Mouse (Mus musculus): Measurements from ENCODE around the gene Dda1. TPM values are rescaled to one million over a fixed set of nuclear protein-coding genes. Genes with fewer than 3 reads are reported as not detected.

The Dda1 gene
- polyA plus RNA-seq, 1 experiment from 2014 or later: 152 TPM

DNA sequence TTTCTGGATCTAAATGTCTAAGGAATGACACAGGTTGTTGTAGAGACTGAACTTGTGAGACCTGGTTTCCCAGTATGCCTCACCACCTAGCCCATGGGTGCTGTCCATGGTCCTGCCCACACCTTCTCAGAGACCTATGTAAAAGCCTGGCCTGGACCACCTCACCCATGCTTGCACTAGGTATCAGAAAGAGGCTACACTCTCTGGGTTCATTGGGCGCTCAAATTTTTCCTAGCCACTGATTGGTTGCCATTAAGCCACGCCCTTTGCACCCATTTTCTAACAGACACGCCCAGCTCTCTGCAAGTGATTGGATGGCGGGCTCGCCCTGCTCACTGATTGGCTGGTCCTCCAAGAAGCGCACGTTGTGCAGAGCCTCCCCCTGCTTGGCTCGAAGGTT is 14.9 kb downstream of the Dda1 start:
- H3K27me3 ChIP-seq: peaks cover 18% of the 10 kb centered on the region
- H3K36me3 ChIP-seq: peaks cover 54% of the 10 kb centered on the region
- WGBS: 46% methylated on average over 8 of the region's 8 CpGs
- no peak overlapping the region for H3K4me3 ChIP-seq
- no peak overlapping the region for H3K9ac ChIP-seq (replicated peaks)
- no peaks in the 10 kb centered on the region for H3K9me3 ChIP-seq
- ATAC-seq (ENCODE audit: low FRiP score, low read depth): no peak
- no peak overlapping the region for H3K27ac ChIP-seq (replicated peaks)
- H3K4me2 ChIP-seq (replicated peaks): peak overlapping the region; percentile 63; the same call in 1 of the 2 replicates
- peaks cover 24% of the 10 kb centered on the region for H3K4me1 ChIP-seq

- peaks cover 14% of the 10 kb centered on the region; the same call in 1 of the 2 replicates for H3K27me3 ChIP-seq
- H3K9ac ChIP-seq (replicated peaks): peak overlapping the region; percentile 98; the same call in 1 of the 2 replicates
- peak overlapping the region; percentile 92 for H3K4me3 ChIP-seq
- peaks cover 32% of the 10 kb centered on the region for H3K4me1 ChIP-seq
- no peak for ATAC-seq (ENCODE audit: low FRiP score, low read depth)
- no peak overlapping the region for H3K27ac ChIP-seq (replicated peaks)
- peaks cover 46% of the 10 kb centered on the region for H3K36me3 ChIP-seq
- H3K4me2 ChIP-seq (replicated peaks): peak overlapping the region; percentile 63
- WGBS: 94% methylated on average over 19 of the region's 19 CpGs
- H3K9me3 ChIP-seq: no peaks in the 10 kb centered on the region
Observed at GRCm38 (mm10) chr8:71484736-71485135, 15.7 kb downstream of the Dda1 start.

GRCm38 (mm10) chr8:71485142-71486135 is 16.4 kb downstream of the Dda1 start, which contains the start of gene Ano8:
Ano8 (minus strand) TSS chr8:71485963.
- 5% methylated on average over 56 of the region's 58 CpGs for WGBS
- Histone ChIP-seq H3K27me3 (peaks cover 14% of the 10 kb centered on the region; the same call in 1 of the 2 replicates), H3K4me1 (peaks cover 38% of the 10 kb centered on the region), H3K4me2 (replicated peaks) (peak within 1 kb of the TSS; percentile 63), H3K9me3 (no peaks in the 10 kb centered on the region), H3K36me3 (peaks cover 39% of the 10 kb centered on the region), H3K27ac (replicated peaks) (peak within 1 kb of the TSS; percentile 89), H3K9ac (replicated peaks) (peak within 1 kb of the TSS; percentile 98), H3K4me3 (peak within 1 kb of the TSS; percentile 92)
- peak; percentile 79 for ATAC-seq (ENCODE audit: low FRiP score, low read depth)

DNA sequence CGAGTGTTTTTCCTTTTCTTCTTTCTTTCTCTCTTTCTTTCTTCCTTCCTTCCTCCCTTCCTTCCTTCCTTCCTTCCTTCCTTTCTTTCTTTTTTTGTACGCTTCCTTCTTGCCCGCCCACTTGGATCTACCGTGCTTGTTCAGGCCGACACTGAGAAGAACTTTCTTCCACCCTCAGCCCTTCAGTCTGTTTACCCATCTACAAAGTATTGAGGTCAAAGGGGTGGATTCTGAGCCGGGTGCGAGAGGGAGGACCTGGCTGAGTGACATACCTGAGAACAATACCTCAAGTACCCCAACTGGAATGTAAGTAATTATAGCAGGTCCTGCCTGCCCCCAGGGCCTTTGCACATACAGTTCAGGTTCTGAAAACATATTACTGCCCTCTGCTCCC is 17.1 kb downstream of the Dda1 start:
- WGBS: 22% methylated on average over 7 of the region's 7 CpGs
- ATAC-seq (ENCODE audit: low FRiP score, low read depth): no peak
- Histone ChIP-seq H3K9me3 (no peaks in the 10 kb centered on the region), H3K4me1 (peaks cover 38% of the 10 kb centered on the region), H3K27me3 (peaks cover 14% of the 10 kb centered on the region; the same call in 1 of the 2 replicates), H3K4me3 (peak overlapping the region; percentile 92), H3K36me3 (peaks cover 38% of the 10 kb centered on the region), H3K9ac (replicated peaks) (peak overlapping the region; percentile 98; the same call in 1 of the 2 replicates), H3K27ac (replicated peaks) (peak overlapping the region; percentile 89), H3K4me2 (replicated peaks) (peak overlapping the region; percentile 63)

- Histone ChIP-seq H3K4me2 (replicated peaks) (peak within 1 kb of the TSS; percentile 100), H3K9ac (replicated peaks) (peak within 1 kb of the TSS; percentile 78), H3K4me3 (peak within 1 kb of the TSS; percentile 84), H3K36me3 (peaks cover 38% of the 10 kb centered on the region), H3K4me1 (peaks cover 36% of the 10 kb centered on the region), H3K27ac (replicated peaks) (peak within 1 kb of the TSS; percentile 83), H3K27me3 (no peaks in the 10 kb centered on the region), H3K9me3 (no peaks in the 10 kb centered on the region)
- peak; percentile 35 for ATAC-seq (ENCODE audit: low FRiP score, low read depth)
- WGBS: under 1% methylated on average over 33 of the region's 33 CpGs
Observed at GRCm38 (mm10) chr8:71487691-71488445, 18.9 kb downstream of the Dda1 start, which contains the start of gene Gtpbp3. Gtpbp3 (plus strand) TSS chr8:71488103.

- H3K9me3 ChIP-seq: no peaks in the 10 kb centered on the region
- no peaks in the 10 kb centered on the region for H3K27me3 ChIP-seq
- H3K4me3 ChIP-seq: peak overlapping the region; percentile 84
- under 1% methylated on average over 22 of the region's 22 CpGs for WGBS
- H3K4me2 ChIP-seq (replicated peaks): peak overlapping the region; percentile 100
- H3K9ac ChIP-seq (replicated peaks): peak overlapping the region; percentile 78
- H3K4me1 ChIP-seq: peaks cover 34% of the 10 kb centered on the region
- H3K27ac ChIP-seq (replicated peaks): peak overlapping the region; percentile 83; the same call in 1 of the 2 replicates
- H3K36me3 ChIP-seq: peaks cover 36% of the 10 kb centered on the region
- peak; percentile 79 for ATAC-seq (ENCODE audit: low FRiP score, low read depth)
Observed at GRCm38 (mm10) chr8:71488454-71488853, 19.5 kb downstream of the Dda1 start.

GRCm38 (mm10) chr8:71495039-71495438 is 26.0 kb downstream of the Dda1 start:
- H3K4me1 ChIP-seq: peaks cover 24% of the 10 kb centered on the region
- peaks cover 6% of the 10 kb centered on the region; the same call in 1 of the 2 replicates for H3K27me3 ChIP-seq
- peak; percentile 58 for ATAC-seq (ENCODE audit: low FRiP score, low read depth)
- H3K4me2 ChIP-seq (replicated peaks): no peak overlapping the region
- H3K27ac ChIP-seq (replicated peaks): no peak overlapping the region
- no peak overlapping the region for H3K9ac ChIP-seq (replicated peaks)
- H3K4me3 ChIP-seq: no peak overlapping the region
- WGBS: 32% methylated on average over 16 of the region's 16 CpGs
- H3K36me3 ChIP-seq: peaks cover 33% of the 10 kb centered on the region
- no peaks in the 10 kb centered on the region for H3K9me3 ChIP-seq

DNA sequence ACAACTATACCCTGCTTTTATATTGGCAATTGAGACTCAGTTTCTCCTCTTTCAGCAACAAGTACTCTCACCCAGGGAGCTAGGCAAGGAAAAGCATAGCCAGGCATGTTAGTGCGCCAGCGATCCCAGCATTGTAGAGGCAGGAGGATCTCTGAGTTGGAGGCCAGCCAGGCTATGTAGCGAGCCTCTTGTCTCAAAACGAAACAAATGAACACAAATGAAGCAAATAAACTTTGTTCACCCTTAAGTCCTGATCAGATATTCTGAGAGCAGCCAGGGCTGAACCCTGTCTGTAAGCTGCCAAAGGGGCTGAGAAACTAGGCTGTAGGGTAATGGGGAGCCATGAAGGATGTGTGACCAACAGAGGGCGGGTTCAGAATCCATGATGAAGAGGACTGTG is 26.8 kb downstream of the Dda1 start:
- 97% methylated on average over 5 of the region's 5 CpGs for WGBS
- Histone ChIP-seq H3K9ac (replicated peaks) (no peak overlapping the region), H3K4me2 (replicated peaks) (no peak overlapping the region), H3K27me3 (peaks cover 6% of the 10 kb centered on the region; the same call in 1 of the 2 replicates), H3K4me1 (peaks cover 21% of the 10 kb centered on the region), H3K4me3 (no peak overlapping the region), H3K36me3 (peaks cover 30% of the 10 kb centered on the region), H3K27ac (replicated peaks) (no peak overlapping the region), H3K9me3 (no peaks in the 10 kb centered on the region)
- ATAC-seq (ENCODE audit: low FRiP score, low read depth): no peak

DNA sequence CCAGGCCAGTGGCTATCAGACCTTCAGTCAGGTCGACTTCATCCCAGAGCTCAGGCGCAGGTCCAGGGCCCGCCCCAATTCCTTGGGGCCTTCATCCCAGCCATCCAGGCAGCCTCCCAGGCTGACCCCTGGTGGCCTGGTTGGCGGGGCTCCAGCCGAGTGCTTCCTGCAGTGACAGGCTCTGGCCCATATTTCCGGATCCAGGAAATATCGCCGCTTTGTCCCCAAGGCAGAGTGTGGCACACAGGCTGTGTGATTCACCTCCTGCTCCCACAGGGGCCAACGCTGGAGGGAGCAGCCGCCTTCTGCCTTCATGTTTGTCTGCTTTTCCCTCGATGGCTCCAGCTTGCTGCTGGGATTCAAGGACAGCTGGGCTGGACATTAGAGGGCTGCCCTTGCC is 27.5 kb downstream of the Dda1 start:
- no peak overlapping the region for H3K27ac ChIP-seq (replicated peaks)
- no peak overlapping the region for H3K4me2 ChIP-seq (replicated peaks)
- peaks cover 21% of the 10 kb centered on the region for H3K4me1 ChIP-seq
- H3K9me3 ChIP-seq: no peaks in the 10 kb centered on the region
- 51% methylated on average over 11 of the region's 11 CpGs for WGBS
- H3K9ac ChIP-seq (replicated peaks): no peak overlapping the region
- peaks cover 6% of the 10 kb centered on the region; the same call in 1 of the 2 replicates for H3K27me3 ChIP-seq
- H3K4me3 ChIP-seq: no peak overlapping the region
- ATAC-seq (ENCODE audit: low FRiP score, low read depth): no peak
- H3K36me3 ChIP-seq: peaks cover 24% of the 10 kb centered on the region

GRCm38 (mm10) chr8:71497077-71497645 is 28.2 kb downstream of the Dda1 start:
- H3K9ac ChIP-seq (replicated peaks): no peak overlapping the region
- WGBS: 91% methylated on average over 1 of the region's 1 CpGs
- ATAC-seq (ENCODE audit: low FRiP score, low read depth): no peak

DNA sequence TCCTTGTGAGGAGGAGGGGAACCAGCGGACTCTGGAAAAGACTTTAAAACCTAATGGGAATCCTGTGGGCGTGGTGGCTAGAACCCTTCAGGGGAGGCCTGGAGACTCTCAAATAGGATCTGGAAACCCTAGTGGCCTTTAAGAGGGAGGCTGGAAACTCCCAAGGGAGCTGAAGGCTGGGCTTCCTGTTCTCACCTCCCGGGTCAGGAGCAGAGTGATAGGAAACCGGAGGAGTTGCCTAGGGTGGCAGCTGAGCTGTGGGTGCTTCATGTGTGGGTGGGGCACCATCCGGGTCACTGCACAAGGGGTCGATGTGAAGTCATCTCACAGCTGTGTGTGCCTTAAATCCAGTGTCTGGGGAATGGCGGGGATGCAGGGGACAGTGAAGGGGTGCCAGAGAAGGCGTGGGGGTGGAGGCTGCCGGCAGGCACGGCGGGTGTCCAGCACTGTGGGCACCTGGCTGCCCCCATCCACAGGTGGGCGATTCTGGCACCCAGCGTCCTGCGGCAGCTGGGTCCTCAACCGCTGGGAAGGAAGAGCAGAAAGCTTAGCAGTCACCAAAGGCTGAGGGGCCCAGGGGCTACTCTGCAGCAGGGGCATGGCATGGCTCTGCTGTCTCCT is 29.0 kb downstream of the Dda1 start:
- H3K4me3 ChIP-seq: no peak overlapping the region
- WGBS: 27% methylated on average over 15 of the region's 15 CpGs
- no peak overlapping the region for H3K9ac ChIP-seq (replicated peaks)
- H3K36me3 ChIP-seq: peaks cover 9% of the 10 kb centered on the region
- no peak overlapping the region for H3K4me2 ChIP-seq (replicated peaks)
- ATAC-seq (ENCODE audit: low FRiP score, low read depth): no peak
- H3K9me3 ChIP-seq: no peaks in the 10 kb centered on the region
- H3K27me3 ChIP-seq: peaks cover 6% of the 10 kb centered on the region; the same call in 1 of the 2 replicates
- H3K4me1 ChIP-seq: peaks cover 21% of the 10 kb centered on the region
- no peak overlapping the region for H3K27ac ChIP-seq (replicated peaks)

More at GRCm38 (mm10) chr8:71497077-71497645, 28.2 kb downstream of the Dda1 start:
- H3K4me1 ChIP-seq: peaks cover 21% of the 10 kb centered on the region
- H3K27me3 ChIP-seq: peaks cover 6% of the 10 kb centered on the region; the same call in 1 of the 2 replicates
- no peak overlapping the region for H3K27ac ChIP-seq (replicated peaks)
- peaks cover 17% of the 10 kb centered on the region for H3K36me3 ChIP-seq
- no peaks in the 10 kb centered on the region for H3K9me3 ChIP-seq
- H3K4me2 ChIP-seq (replicated peaks): no peak overlapping the region
- H3K4me3 ChIP-seq: no peak overlapping the region
